Mouse (Mus musculus): ENCODE measurements around the gene Stap1. TPM values are rescaled to one million over a fixed set of nuclear protein-coding genes. Genes with fewer than 3 reads are reported as not detected.

The Stap1 gene
- total and polyA plus RNA-seq, 2 experiments from 2014 or later: 0.93 TPM; not detected in 1

DNA sequence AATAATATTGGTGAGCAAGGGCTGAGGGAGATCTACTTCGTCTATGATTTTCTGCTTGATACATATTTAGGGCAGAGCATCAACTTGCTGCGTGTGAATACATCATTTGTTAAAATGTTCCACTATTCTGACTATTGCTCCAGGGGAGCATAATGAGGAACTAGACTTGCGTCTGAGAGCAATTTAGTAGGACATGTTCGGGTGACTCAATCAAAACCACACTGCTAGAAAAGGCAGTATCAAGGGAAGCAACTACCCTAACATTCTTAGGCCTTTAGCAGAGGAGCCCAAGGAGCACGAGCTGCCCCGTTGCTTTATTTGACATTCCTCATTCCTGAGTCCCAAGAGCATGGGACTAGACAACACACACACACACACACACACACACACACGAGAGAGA lies 13.4 kb downstream of the Stap1 start:
- Histone ChIP-seq H3K9me3 (ENCODE audit: low read length) (no peaks in the 10 kb centered on the region), H3K36me3 (ENCODE audit: insufficient read depth, low read length) (no peaks in the 10 kb centered on the region), H3K27ac (ENCODE audit: low read depth, low read length) (no peak overlapping the region), H3K4me3 (ENCODE audit: low read depth, low read length) (no peak overlapping the region), H3K4me2 (ENCODE audit: low read depth, low read length, poor library complexity, severe bottlenecking) (no peak overlapping the region), H3K4me1 (ENCODE audit: insufficient read depth, low read length) (no peaks in the 10 kb centered on the region), H3K27me3 (ENCODE audit: insufficient read depth, low read length) (no peaks in the 10 kb centered on the region), H3K9ac (replicated peaks; ENCODE audit: low read length, poor library complexity, severe bottlenecking) (no peak overlapping the region)
- TF ChIP-seq CTCF (IDR thresholded peaks at IDR 0.05): no peak
- DNase-seq (ENCODE audit: low spot score) (no peak), ATAC-seq (ENCODE audit: low FRiP score) (no peak)
- 89% methylated on average over 7 of the region's 7 CpGs for WGBS

- Histone ChIP-seq H3K36me3 (ENCODE audit: insufficient read depth, low read length) (no peaks in the 10 kb centered on the region), H3K27me3 (ENCODE audit: insufficient read depth, low read length) (no peaks in the 10 kb centered on the region), H3K4me1 (ENCODE audit: insufficient read depth, low read length) (no peaks in the 10 kb centered on the region), H3K9ac (replicated peaks; ENCODE audit: low read length, poor library complexity, severe bottlenecking) (no peak overlapping the region), H3K4me3 (ENCODE audit: low read depth, low read length) (no peak overlapping the region), H3K9me3 (ENCODE audit: low read length) (no peaks in the 10 kb centered on the region), H3K4me2 (ENCODE audit: low read depth, low read length, poor library complexity, severe bottlenecking) (no peak overlapping the region), H3K27ac (ENCODE audit: low read depth, low read length) (no peak overlapping the region)
- WGBS: 82% methylated on average over 6 of the region's 6 CpGs
- no peak for ATAC-seq (ENCODE audit: low FRiP score)
- TF ChIP-seq CTCF (IDR thresholded peaks at IDR 0.05): no peak
- DNase-seq (ENCODE audit: low spot score): no peak
These were observed 15.2 kb downstream of the Stap1 start for GRCm38 (mm10) chr5:86086751-86087150.

DNA sequence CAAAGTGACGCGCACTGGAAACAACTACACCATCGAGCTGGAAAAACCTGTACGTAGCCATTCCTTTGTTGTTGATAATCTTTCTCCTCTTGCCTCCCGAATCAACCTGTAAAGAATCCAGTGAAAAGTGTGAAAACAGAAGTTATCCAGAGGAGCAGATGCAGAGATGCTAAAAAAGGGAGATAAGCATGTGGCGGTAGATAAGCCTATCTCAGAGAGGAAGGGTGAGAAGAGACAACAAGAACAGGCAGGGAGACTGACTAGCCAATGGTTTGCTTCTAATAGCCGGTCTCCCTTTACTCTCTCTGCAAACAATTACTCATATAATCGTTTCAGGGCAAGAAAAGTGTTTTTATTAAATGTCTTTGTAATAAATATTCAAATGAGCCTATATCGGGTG lies 23.2 kb downstream of the Stap1 start:
- H3K4me1 ChIP-seq (ENCODE audit: insufficient read depth, low read length): no peaks in the 10 kb centered on the region
- no peak overlapping the region for H3K4me3 ChIP-seq (ENCODE audit: low read depth, low read length)
- DNase-seq (ENCODE audit: low spot score) (no peak), ATAC-seq (ENCODE audit: low FRiP score) (no peak)
- no peak overlapping the region for H3K27ac ChIP-seq (ENCODE audit: low read depth, low read length)
- no peak overlapping the region for H3K4me2 ChIP-seq (ENCODE audit: low read depth, low read length, poor library complexity, severe bottlenecking)
- no peaks in the 10 kb centered on the region for H3K9me3 ChIP-seq (ENCODE audit: low read length)
- TF ChIP-seq CTCF (IDR thresholded peaks at IDR 0.05): no peak
- WGBS: 88% methylated on average over 9 of the region's 9 CpGs
- no peaks in the 10 kb centered on the region for H3K27me3 ChIP-seq (ENCODE audit: insufficient read depth, low read length)
- no peak overlapping the region for H3K9ac ChIP-seq (replicated peaks; ENCODE audit: low read length, poor library complexity, severe bottlenecking)
- H3K36me3 ChIP-seq (ENCODE audit: insufficient read depth, low read length): no peaks in the 10 kb centered on the region

GRCm38 (mm10) chr5:86098988-86099387 lies 27.4 kb downstream of the Stap1 start:
- Histone ChIP-seq H3K27ac (ENCODE audit: low read depth, low read length) (no peak overlapping the region), H3K9me3 (ENCODE audit: low read length) (no peaks in the 10 kb centered on the region), H3K36me3 (ENCODE audit: insufficient read depth, low read length) (no peaks in the 10 kb centered on the region), H3K9ac (replicated peaks; ENCODE audit: low read length, poor library complexity, severe bottlenecking) (no peak overlapping the region), H3K4me3 (ENCODE audit: low read depth, low read length) (no peak overlapping the region), H3K4me1 (ENCODE audit: insufficient read depth, low read length) (no peaks in the 10 kb centered on the region), H3K27me3 (ENCODE audit: insufficient read depth, low read length) (no peaks in the 10 kb centered on the region), H3K4me2 (ENCODE audit: low read depth, low read length, poor library complexity, severe bottlenecking) (no peak overlapping the region)
- no peak for DNase-seq (ENCODE audit: low spot score)
- no peak for TF ChIP-seq CTCF (IDR thresholded peaks at IDR 0.05)
- 89% methylated on average over 3 of the region's 3 CpGs for WGBS
- no peak for ATAC-seq (ENCODE audit: low FRiP score)

DNA sequence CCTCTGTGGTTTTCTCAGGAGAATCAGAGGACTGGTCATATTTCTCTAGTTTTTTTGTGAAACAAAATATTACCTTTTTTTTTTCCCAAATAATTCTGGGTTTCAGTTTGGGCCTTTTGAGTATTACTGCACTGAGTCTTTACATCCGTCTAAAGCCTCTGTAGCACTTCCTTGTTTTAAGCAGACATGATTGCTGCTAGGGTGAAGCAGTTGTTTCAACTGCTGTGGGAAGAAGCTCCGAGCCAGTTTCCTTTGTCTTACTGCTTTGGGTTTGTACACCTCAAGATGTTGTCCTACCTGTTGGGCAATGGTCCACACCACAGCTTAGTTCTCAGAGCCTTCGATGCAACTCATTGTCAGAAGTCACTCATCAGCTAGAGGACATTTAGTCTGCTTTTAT lies 29.1 kb downstream of the Stap1 start:
- Histone ChIP-seq H3K27me3 (ENCODE audit: insufficient read depth, low read length) (no peaks in the 10 kb centered on the region), H3K4me1 (ENCODE audit: insufficient read depth, low read length) (no peaks in the 10 kb centered on the region), H3K9ac (replicated peaks; ENCODE audit: low read length, poor library complexity, severe bottlenecking) (no peak overlapping the region), H3K4me3 (ENCODE audit: low read depth, low read length) (no peak overlapping the region), H3K36me3 (ENCODE audit: insufficient read depth, low read length) (no peaks in the 10 kb centered on the region), H3K9me3 (ENCODE audit: low read length) (no peaks in the 10 kb centered on the region), H3K27ac (ENCODE audit: low read depth, low read length) (no peak overlapping the region), H3K4me2 (ENCODE audit: low read depth, low read length, poor library complexity, severe bottlenecking) (no peak overlapping the region)
- no peak for DNase-seq (ENCODE audit: low spot score)
- 89% methylated on average over 3 of the region's 3 CpGs for WGBS
- ATAC-seq (ENCODE audit: low FRiP score): no peak
- TF ChIP-seq CTCF (IDR thresholded peaks at IDR 0.05): no peak

DNA sequence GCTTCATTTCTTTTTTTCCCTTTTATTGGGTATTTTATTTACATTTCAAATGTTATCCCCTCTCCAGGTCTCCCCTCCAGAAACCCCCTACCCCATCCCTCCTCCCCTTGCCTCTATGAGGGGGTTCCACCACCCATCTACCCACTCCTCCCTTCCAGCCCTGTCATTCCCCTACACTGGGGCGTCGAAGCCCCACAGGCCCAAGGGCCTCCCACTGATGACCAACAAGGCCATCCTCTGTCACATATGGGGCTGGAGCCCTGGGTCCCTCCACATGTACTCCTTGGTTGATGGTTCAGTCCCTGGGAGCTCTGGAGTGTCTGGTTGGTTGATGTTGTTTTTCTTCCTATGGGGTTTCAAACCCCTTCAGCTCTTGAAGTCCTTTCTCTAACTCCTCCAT lies 30.6 kb downstream of the Stap1 start:
- no peaks in the 10 kb centered on the region for H3K9me3 ChIP-seq (ENCODE audit: low read length)
- H3K4me3 ChIP-seq (ENCODE audit: low read depth, low read length): no peak overlapping the region
- H3K9ac ChIP-seq (replicated peaks; ENCODE audit: low read length, poor library complexity, severe bottlenecking): no peak overlapping the region
- WGBS: 90% methylated on average over 2 of the region's 2 CpGs
- H3K27ac ChIP-seq (ENCODE audit: low read depth, low read length): no peak overlapping the region
- H3K4me1 ChIP-seq (ENCODE audit: insufficient read depth, low read length): no peaks in the 10 kb centered on the region
- TF ChIP-seq CTCF (IDR thresholded peaks at IDR 0.05): no peak
- no peaks in the 10 kb centered on the region for H3K27me3 ChIP-seq (ENCODE audit: insufficient read depth, low read length)
- ATAC-seq (ENCODE audit: low FRiP score): no peak
- DNase-seq (ENCODE audit: low spot score): no peak
- no peaks in the 10 kb centered on the region; the same call in 1 of the 2 replicates for H3K36me3 ChIP-seq (ENCODE audit: insufficient read depth, low read length)
- H3K4me2 ChIP-seq (ENCODE audit: low read depth, low read length, poor library complexity, severe bottlenecking): no peak overlapping the region

Data from midbrain, postnatal 0 days (tissue).